Mouse (Mus musculus): Measurements from ENCODE around the gene Hmx1. TPM values are rescaled to one million over a fixed set of nuclear protein-coding genes. Genes with fewer than 3 reads are reported as not detected.

The Hmx1 gene
- total RNA-seq, 2 experiments from 2014 or later: not detected

DNA sequence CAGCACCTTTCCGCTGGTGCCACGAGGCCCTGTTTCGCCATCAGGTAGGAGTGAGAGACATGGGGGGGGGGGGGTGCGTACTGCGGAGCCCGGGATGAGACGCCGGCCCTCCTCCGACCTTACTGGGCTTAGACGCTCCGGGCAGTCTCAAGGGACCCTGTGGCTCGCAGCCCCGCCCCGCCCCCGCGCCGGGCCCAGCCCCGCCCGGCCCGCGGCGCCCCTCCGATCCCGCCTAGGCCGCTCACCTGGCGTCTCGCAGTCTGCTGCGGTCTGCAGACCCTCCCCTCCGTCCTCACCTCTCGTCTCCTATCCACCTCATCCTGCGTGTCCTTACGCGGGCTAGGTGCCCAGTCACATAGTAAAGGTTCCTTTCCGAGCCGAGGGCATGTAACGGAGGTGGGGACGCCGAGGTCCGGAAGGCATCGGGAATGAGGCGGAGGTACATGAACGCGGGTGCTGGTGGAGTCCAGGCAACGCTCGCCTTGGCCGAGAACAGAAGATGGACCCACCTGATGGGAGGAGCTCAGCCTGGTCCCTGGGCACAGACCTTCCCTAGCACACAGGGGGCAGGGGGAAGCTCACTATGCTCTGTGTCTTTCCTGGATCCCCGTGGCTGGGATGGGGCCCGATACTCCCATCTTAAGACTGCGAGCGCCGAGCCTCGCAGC, 8.9 kb downstream of the Hmx1 start:
- no peak for DNase-seq (ENCODE audit: low spot score in 2 of 2)

DNA sequence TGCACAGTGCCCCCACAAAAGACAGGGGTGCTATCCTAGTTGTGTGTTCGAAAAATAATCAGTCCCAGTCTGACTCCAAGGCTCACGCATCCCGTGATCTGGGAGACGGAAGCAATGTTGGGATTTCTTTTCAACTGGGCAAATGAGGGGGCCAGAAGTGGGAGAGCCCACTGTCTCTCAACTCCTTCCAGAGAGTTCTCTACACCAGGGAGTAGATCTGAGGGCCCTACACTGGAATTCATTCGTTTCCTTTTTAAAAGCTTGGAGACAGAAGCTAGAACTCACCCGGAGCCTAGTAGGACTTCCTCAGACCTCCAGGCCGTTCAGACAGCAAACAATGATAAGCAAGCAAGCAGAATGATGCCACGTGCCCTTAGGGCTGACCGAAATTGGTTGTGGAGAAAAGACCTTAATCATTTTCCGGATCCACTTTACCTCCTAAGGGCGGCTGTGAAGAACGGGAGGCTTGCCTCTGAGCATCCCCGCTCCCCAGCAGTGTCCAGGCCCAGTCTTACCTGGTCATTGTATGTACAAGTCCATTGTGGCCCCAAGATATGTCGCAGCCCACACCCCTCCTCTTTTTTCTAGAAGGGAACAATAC, 9.5 kb downstream of the Hmx1 start:
- DNase-seq (ENCODE audit: low spot score in 2 of 2): no peak

DNA sequence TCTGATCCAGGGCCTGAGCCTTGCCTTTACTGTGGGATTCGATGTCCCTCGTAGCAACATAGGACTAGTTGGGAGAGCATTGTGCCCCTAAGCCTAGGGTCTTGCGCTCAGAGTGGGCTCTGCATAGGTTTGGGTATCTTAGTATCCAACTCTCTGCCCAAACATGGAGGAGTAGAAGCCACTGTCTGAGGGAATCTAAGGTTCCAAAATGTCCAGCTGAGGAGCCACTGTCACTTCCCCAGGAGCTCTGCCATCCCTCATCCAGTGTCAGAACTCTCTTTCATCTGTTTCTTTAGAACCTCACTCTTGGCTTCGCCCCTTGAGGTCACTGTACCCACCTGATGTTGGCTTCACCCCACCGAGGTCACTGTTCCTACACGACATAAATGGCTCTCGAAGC, 10.2 kb downstream of the Hmx1 start:
- no peak for DNase-seq (ENCODE audit: low spot score in 2 of 2)

DNA sequence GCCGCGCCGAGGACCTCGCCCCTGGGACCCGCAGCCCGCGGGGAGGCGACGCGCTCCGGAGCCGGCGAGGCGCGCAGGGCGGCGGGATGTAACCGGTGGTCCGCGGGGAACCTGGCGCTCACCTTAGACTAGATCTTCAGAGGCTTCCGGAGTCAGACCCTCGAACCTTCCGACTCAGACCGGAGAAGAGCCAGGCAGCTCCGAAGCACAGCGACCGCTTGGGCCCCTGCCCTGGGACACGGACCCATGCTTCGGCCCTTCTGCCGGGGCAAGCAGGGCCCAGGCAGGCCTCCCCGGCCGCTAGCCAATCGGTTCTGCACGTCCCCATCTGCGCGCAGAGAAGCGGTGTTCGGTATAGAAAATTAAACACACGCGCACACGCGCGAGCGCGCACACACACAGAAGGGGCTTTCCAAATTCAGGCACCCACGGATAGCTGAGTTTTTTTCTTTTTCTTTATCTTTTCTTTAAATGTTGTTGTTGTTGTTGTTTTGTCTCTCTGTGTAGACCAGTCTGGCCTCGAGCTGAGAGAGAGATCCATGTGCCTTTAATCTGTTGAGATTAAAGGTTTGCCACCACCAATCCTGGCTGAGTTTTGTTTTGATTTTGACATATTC, 10.9 kb downstream of the Hmx1 start:
- no peak for DNase-seq (ENCODE audit: low spot score in 2 of 2)

DNA sequence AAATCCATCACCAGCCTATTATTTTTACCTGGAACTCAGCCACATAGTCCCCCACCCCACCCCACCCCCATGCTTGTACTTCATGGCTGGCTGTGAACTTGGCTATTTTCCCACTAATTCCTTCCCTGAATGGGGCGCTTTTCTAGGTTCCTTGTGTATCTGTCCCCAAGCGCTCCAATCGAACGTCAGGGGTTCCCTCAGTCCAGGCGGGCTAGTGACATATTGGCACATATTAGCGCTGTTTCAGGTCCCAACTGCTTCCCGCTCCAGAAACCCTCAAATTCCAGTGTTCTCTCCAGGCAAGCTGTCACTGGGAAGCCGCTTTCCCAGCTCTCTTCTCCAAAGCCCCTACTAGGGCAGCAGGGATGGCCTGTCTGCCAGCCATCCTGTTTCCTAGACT, 12.3 kb downstream of the Hmx1 start:
- DNase-seq (ENCODE audit: low spot score in 2 of 2): no peak

DNA sequence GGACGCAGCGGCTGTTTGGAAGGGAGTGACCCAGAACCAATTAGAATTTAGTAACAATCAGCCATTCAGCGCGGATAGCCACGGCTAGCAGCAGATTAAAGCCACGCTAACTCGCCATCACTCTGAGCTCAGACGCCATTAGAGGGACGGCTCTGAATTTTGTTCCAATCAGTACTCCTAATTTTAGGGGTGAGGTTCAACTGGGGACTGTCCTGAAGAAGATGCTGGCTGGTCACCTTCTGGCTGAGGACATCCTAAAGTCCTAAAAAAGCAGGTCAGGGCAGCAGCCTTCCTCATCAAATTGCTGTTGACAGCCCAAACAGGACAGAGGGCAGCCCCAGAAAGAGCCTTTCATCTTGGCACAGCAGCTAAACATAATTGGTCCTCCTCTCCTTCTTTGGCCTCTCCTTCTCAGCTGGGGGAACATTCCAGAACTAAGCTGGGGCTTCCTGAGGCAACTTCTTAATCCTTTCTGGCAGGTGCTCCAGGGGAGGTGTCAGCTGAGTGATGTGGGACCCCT, 18.6 kb downstream of the Hmx1 start:
- no peak for DNase-seq (ENCODE audit: low spot score in 2 of 2)

DNA sequence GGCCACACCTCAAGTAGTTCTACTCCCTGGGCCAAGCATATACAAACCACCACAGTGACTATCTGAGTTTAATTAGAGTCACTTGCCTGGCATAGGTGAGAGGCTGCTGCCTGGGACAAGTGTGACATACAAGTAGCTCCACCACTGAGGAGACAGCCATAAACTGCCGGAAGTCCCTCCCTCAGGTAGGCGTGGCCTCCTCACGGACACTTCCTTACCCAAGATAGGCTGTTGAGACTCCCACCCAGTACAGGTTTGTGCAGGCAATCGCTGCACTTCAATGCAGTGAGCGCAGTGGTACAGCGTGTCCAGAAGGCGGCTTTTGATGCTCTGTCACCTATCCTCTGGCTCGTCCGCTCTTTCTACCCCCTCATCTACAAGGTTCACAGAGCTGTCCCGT, 22.1 kb downstream of the Hmx1 start:
- DNase-seq (ENCODE audit: low spot score in 2 of 2): no peak

DNA sequence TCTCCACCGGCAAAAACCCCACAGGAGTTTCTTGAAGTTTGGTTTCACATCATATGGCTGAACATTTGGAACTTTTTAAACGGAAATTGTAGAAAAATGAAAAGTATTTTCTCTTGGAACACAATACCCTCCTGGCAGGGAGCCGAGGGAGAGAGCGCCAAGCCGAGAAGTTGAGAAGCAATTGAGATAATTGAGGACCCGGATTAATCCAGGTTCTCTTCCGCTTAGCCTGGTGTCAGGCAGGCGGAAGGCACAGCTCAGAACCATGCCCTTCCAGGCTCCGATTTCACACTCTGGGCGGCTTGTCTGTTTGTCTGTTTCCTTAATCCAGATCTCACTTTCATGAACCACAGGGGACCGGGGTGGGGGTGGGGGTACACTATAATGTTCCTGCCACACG, 23.9 kb downstream of the Hmx1 start:
- DNase-seq (ENCODE audit: low spot score in 2 of 2): no peak

DNA sequence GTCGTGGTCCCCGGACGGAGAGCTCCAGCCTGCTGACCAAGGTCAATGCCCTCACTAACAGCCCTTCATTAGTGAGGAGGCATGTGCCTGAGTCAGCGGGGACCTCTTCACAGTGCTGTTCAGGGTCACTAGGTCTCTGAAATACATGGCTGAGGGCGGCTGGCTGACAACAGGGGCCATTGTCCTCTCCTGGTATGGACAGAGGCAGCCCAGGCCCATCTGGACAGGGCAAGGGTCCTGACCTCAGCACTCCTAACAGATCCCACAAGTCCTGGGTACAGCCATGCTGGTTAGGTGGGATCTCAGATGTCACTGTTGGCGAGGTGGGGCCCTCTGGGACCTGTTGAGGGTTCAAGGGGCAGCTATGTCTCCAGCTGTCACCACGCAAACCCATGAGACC, 28.8 kb downstream of the Hmx1 start:
- no peak for DNase-seq (ENCODE audit: low spot score in 2 of 2)

DNA sequence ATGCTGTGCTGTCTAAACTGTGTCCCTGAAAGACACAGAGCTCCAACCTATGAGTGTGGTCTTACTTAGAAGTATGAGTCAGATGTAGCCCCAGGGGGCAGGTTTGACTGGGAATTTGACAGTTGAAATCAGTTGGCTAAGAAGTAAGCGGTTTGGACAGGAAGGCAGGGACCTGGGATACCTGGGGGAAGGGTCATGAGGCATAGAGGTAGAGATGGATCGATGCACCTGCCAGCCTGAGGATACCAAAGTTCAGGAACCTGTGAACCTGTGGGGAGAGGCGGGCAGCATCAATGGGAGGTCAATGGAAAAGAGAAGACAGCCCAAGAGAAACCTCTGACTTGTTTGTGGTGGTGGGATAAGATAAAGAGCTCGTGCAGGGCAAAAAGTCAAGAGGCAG, 32.7 kb downstream of the Hmx1 start:
- no peak for DNase-seq (ENCODE audit: low spot score in 2 of 2)

DNA sequence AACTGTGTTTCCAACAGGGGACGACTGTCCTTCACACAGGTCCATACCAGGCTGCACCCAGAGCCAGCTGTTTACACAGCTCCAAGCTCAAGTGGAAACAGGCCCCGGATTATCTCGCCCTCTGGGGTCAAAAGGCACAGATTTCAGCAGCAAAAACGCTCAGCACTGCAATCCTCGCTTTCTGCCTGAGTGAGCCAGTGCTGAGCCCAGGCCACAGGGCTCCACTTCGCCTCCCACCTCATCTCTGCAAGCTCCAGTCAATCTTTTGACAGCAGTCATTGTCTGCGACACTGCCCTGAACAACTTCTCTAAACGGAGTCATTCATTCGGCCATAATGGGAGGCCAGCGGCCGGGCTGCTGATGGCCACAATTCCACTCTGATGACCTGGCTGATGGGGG, 36.3 kb downstream of the Hmx1 start:
- no peak for DNase-seq (ENCODE audit: low spot score in 2 of 2)

DNA sequence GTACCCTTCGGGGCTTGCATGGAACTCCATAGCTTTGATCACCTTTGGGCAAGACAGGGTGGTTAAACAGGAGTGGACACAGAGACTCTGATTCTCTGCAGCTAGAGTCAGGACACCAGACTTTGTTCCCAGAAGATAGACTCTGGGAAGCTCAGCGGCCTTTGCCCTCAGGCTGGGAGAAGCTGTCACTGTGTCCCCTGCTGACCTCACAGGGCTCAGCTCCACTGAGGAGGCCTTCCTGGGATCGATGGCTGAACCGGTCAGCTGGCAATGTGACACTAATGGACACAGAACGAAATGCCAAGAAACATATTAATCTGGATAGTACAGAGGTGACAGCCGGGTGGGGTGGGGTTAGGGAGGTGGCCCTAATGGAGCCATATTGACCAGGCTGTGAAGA, 39.0 kb downstream of the Hmx1 start:
- DNase-seq (ENCODE audit: low spot score in 2 of 2): no peak

DNA sequence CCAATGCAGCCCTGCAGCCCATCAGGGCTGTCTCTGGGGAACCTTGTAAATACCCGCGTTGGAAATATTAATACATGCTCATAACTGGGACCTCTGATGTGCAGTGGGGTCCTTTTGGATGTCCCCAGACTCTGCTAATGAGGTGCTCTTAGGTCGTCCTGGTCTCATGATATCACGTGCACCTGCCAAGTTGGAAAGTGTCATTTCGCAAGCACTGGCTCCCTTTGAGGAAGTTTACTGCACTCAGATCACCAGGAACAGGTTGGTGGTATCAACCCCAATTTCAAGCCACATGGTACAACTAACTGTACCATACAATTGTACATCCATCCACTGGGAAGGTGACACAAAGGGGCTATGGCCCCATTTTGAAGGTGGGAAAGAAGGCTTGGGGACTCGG, 39.5 kb downstream of the Hmx1 start:
- DNase-seq (ENCODE audit: low spot score in 2 of 2): no peak

DNA sequence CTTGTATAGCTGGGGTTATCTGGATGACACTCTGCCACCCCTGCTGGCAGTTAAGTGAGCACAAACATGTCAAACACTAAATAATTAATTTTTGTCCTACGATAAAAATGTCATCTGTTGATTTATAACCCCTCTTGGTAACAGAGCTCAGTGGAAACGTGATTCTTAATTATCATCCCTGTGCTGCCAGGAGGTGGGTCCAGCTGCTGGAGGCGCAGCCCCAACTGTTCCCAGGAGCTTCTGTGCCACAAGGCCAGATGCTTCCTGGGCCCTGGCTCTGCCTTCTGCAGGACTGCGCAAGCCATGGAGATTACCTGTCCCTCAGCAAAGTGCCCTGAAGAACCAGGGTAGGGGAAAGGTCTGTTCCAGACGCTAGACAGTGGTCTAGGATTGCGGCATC, 43.2 kb downstream of the Hmx1 start:
- DNase-seq (ENCODE audit: low spot score in 2 of 2): no peak

DNA sequence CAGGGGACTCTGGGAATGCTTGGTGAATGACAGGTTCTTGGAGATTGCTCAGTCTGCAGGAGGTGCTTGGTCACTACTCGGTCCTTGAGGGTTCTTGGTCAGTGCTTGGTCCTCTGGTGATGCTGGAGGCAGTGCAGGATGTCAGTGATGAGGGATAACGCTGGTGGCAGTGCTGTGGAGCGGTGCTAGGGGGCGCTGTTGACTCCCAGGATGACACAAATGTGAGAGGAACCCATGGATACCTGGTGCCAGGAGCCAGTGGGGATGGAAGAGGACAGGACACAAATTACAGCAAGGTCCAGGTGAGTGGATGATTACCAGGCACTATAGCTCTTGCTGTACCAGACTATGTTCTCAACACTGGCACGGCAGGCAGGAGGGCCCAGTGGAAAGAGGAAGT, 45.1 kb downstream of the Hmx1 start:
- no peak for DNase-seq (ENCODE audit: low spot score in 2 of 2)

DNA sequence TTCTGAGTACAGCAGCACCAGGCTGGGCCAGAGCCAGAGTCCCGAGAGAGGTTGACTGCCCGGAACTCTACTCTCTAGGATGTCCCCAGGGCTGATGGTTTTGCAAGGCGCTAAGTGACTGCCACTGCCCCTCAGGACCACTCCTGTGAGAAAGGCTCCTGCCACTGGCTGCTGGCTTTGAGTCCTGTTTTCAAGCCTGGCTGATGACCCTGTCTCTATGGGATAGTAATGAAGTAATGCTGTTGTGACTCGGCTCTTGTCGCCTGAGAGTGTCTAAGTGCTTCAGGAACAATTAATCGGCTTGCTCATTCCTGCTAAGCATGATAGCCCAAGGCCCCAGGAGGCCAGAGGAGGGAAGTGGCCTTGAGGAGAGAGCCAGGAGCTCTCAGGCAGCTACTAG, 45.8 kb downstream of the Hmx1 start:
- DNase-seq (ENCODE audit: low spot score in 2 of 2): no peak

DNA sequence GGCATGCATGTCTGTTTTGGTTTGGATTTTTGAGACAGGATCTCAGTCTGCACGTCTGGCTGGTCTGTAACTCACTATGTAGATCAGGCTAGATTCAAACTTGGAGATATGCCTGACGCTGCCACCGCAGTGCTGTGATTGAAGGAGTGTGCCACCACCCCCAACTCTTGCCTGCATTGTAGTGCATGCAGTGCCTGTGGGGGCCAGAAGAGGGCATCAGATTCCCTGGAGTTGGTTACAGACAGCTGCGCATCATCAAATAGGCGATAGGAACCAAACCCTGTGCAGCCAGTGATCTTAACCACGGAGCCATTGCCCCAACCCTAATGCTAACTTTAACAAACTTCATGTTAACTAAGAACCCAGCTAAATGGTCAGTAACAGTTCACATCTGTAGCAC, 49.9 kb downstream of the Hmx1 start:
- no peak for DNase-seq (ENCODE audit: low spot score in 2 of 2)

DNA sequence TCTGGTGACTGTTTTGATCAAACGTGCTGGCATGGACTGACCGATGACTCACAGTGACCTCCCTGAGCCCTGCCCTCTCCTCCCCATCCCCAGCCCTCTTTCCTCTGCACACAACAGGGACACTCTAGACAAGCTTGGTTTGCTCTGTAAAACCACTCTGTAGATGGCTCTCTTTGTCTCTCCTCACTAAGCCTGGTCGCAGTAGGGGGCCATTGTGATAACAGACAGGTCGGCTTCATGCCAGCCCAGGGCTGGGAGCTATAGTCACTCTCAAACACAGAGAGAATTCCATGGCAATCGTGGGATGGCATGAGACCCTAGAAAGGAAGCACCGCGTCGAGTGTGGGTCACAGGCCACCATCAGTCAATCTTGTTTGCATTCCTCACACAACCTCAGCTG, 51.6 kb downstream of the Hmx1 start:
- no peak for DNase-seq (ENCODE audit: low spot score in 2 of 2)

DNA sequence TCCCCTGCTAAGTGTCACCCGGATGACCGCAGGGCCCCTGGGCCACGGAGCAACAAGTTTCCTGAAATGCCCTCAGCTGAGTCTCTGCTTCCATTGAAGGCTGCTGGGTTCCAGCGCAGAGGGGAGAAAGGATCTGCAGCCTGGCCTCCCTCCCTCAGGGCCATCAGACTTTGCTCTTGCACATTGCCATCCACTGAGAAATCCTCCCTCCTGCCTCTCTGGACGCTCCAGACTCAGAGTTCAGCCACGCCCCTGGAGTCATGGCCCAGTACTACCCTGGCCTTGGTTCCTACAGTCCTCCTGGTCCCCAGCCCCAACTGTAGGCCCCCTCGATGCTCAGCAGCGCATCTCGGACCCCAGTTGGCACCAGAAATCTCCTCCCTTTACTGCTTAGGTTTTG, 52.5 kb downstream of the Hmx1 start:
- no peak for DNase-seq (ENCODE audit: low spot score in 2 of 2)

DNA sequence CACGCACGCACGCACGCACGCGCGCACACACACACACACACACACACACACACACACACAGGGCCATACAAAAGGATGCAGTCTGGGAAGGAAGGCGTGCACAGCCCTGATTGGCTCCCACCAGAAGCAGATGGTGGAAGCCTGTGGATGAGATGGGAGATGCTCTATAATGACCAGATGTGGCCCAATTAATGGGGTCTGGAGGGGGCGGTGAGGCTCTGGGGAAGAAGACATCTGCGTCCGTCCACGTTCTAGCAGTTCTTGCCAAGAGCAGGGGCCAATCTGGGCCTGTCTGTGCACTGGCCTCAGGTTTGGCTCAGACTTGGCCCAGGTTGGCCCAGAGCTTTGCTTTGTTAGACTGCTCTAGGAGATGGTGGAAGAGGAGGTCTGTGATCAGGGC, 55.8 kb downstream of the Hmx1 start:
- no peak for DNase-seq (ENCODE audit: low spot score in 2 of 2)

DNA sequence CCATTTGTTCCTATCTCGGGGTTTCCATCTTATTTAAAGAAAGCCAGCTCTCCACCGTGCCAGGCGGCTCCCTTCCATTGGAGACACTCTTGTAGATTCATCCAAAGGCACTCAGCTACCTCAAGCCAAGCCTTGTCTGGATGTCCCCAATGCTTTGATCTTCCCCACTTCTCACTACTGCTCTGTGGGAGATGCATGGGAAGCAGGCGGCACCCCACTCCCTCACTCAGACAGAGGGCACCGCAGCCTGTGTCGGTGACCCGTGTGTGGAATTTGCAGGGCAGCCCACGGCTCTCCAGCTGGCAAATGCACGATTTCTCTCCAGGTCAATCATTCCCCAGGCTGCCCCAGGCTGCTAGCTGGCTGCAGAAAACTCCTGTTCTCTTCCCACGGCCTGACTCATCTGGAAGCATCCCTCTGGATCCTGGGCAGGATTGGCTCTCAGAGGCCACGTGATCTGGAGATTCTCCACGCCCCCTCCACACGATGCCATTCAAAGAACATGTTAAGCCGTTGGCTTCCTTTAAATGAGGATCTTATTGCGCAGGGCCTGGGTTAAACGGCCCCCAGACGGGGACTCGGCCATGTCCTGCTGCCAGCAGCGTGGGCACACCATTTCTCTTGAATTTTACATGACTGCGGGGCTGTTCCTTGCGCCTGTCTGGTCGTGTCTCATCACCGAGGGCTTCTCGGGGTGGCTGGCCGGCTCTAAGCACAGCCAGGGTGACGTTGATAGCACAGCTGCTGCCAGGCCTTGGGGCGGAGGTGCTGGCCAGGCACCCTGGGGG, 58.9 kb downstream of the Hmx1 start:
- DNase-seq (ENCODE audit: low spot score in 2 of 2): no peak

Data from adrenal gland, adult 18-20 months (tissue).